Mouse (Mus musculus): ENCODE data around the gene Akap8. TPM values are rescaled to one million over a fixed set of nuclear protein-coding genes. Genes with fewer than 3 reads are reported as not detected.

Gene Akap8
- polyA plus RNA-seq, 1 experiment = 20.9 TPM

DNA sequence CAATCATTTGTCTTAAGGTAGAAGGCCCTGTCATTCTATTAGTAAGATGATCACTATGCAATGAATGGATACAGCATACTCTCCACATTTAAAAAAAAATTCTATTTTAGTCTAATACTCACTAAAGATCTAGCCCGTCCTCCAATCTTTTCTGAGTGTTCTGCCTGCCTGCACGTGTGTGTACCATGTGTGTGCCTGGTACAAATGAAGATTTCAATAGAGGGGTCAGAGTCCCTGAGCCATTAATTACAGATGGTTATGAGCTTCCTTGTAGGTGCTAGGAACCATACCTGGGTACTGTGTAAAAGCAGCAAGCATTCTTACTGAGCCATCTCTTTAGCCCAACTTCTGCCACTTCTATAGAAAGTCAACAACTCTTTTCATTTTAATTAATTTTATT, 64.1 kb downstream of the Akap8 start:
- peaks cover 2% of the 10 kb centered on the region for H3K4me1 ChIP-seq (ENCODE audit: control insufficient read depth, insufficient read depth, insufficient read length, low read length)
- H3K4me3 ChIP-seq (ENCODE audit: insufficient read depth, low read depth, low read length) = no peak overlapping the region
- no peak overlapping the region for H3K27ac ChIP-seq (replicated peaks; ENCODE audit: low read depth, low read length)

Other genes with a start within 250 kb of the Akap8 start
- 4.3 and 7.4 TPM in 2 replicates for gene Notch3, start 154.4 kb downstream of the Akap8 start, polyA plus RNA-seq (2012; ENCODE audit: insufficient read depth, insufficient read length, missing spikeins)
- not detected in 2 replicates for gene Ephx3, start 131.7 kb downstream of the Akap8 start, polyA plus RNA-seq (2012; ENCODE audit: insufficient read depth, insufficient read length, missing spikeins)
- 19.2 and 20.7 TPM in 2 replicates for gene Brd4, start 36.5 kb downstream of the Akap8 start, polyA plus RNA-seq (2012; ENCODE audit: insufficient read depth, insufficient read length, missing spikeins)
- gene Akap8l, start 29.4 kb upstream of the Akap8 start, polyA plus RNA-seq (2012; ENCODE audit: insufficient read depth, insufficient read length, missing spikeins) = 23.0 and 27.9 TPM in 2 replicates
- gene Wiz, start 68.2 kb upstream of the Akap8 start, polyA plus RNA-seq (2012; ENCODE audit: insufficient read depth, insufficient read length, missing spikeins) = 10.3 and 14.1 TPM in 2 replicates
- 1.9 TPM in 1 of 2 replicates, not detected in the other for gene Rasal3, start 82.3 kb upstream of the Akap8 start, polyA plus RNA-seq (2012; ENCODE audit: insufficient read depth, insufficient read length, missing spikeins)
- gene Pglyrp2, start 102.9 kb upstream of the Akap8 start, polyA plus RNA-seq (2012; ENCODE audit: insufficient read depth, insufficient read length, missing spikeins) = not detected in 2 replicates
- gene Cyp4f39, start 131.5 kb upstream of the Akap8 start, polyA plus RNA-seq (2012; ENCODE audit: insufficient read depth, insufficient read length, missing spikeins) = 0.67 TPM in 1 of 2 replicates, not detected in the other
- gene Cyp4f17, start 184.8 kb upstream of the Akap8 start, polyA plus RNA-seq (2012; ENCODE audit: insufficient read depth, insufficient read length, missing spikeins) = 3.8 and 3.9 TPM in 2 replicates
- gene Cyp4f16, start 215.3 kb upstream of the Akap8 start, polyA plus RNA-seq (2012; ENCODE audit: insufficient read depth, insufficient read length, missing spikeins) = 6.3 and 7.3 TPM in 2 replicates

Measured in brown adipose tissue, adult 24 weeks (tissue).